In the genomic region with DNA sequence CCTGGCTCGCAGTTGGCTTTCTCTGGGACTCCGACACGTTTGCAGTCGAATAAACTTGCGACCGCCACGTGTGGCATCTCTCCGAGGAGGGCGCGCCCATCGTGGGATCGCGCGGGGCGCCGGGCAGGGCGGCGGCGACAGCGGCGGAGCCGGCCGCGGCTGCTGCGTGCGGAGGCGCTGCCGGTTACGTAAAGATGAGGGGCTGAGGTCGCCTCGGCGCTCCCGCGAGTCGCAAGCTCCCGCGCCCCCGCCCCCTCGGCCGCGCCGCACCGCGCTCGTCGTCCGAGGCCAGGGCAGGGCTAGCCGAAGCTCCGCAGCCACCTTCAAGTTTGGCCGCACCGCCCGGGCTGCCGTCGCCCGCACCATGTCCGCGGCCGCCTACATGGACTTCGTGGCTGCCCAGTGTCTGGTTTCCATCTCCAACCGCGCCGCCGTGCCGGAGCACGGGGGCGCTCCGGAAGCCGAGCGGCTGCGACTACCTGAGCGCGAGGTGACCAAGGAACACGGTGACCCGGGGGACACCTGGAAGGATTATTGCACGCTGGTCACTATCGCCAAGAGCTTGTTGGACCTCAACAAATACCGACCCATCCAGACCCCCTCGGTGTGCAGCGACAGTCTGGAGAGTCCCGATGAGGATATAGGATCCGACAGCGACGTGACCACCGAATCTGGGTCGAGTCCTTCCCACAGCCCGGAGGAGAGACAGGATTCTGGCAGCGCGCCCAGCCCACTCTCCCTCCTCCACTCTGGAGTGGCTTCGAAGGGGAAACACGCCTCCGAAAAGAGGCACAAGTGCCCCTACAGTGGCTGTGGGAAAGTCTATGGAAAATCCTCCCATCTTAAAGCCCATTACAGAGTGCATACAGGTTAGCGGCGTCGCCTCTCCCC, we compare ENCODE assay signal across 8 mouse cellular contexts. TPM values are rescaled to one million over a fixed set of nuclear protein-coding genes. Genes with fewer than 3 reads are reported as not detected.
DNase-seq lines count a peak whose midpoint lies in the region; ATAC-seq lines count a peak whose summit lies in the region.

No protein-coding gene starts in this region.

- ATAC-seq in intestine, embryonic 15.5 days = peak; percentile 11
- peak; percentile 0; the same call in 1 of the 2 replicates for ATAC-seq in megakaryocyte progenitor cell, adult 5-6 weeks (replicated peaks; ENCODE audit: poor library complexity)
- no peak for ATAC-seq in monocyte, adult 5-6 weeks (replicated peaks; ENCODE audit: insufficient number of reproducible peaks, low FRiP score, low TSS enrichment, poor library complexity, severe bottlenecking)

- peak; percentile 86 to 96 for DNase-seq in adrenal gland, adult (ENCODE audit: inconsistent age in 2 of 2, low spot score in 1 of 2)
- DNase-seq in embryo, embryonic 10 days (ENCODE audit: low spot score) = peak; percentile 30
- peak; percentile 81 for DNase-seq in gastrocnemius, postnatal 25 days
- DNase-seq in left cerebral cortex, postnatal 36 days (ENCODE audit: low spot score in 2 of 2) = peak; percentile 80
- peak; percentile 63 to 70 for DNase-seq in right cerebral cortex, postnatal 36 days (ENCODE audit: low spot score in 2 of 2)

- H3K36me3 ChIP-seq in intestine, embryonic 15.5 days = no peaks in the 10 kb centered on the region

- no peaks in the 10 kb centered on the region for H3K9me3 ChIP-seq in intestine, embryonic 15.5 days

- H3K27me3 ChIP-seq in intestine, embryonic 15.5 days (replicated peaks) = no peaks in the 10 kb centered on the region

- H3K4me3 ChIP-seq in intestine, embryonic 15.5 days (replicated peaks) = peak overlapping the region; percentile 61

- WGBS in intestine, embryonic 15.5 days = under 1% methylated on average over 89 of the region's 94 CpGs

- peak overlapping the region; percentile 91 for H3K27ac ChIP-seq in intestine, embryonic 15.5 days

- peaks cover 12% of the 10 kb centered on the region; the same call in 1 of the 2 replicates for H3K4me1 ChIP-seq in intestine, embryonic 15.5 days (replicated peaks)

- H3K4me2 ChIP-seq in intestine, embryonic 15.5 days (replicated peaks) = peak overlapping the region; percentile 96

- H3K9ac ChIP-seq in intestine, embryonic 15.5 days = peak overlapping the region; percentile 57

- intact Hi-C loops in left cerebral cortex, postnatal 36 days (cut with DNase I) = loop anchor here (2.0 kb wide), 1 partner anchor 73 kb away; no protein-coding TSS in a partner anchor

RNA-seq across cellular contexts. Expression of a gene that starts 0.6 kb away (rescaled TPM):
- total RNA-seq in gastrocnemius, postnatal 25 days (2021) = 100 to 1,000 TPM in 1 of 2 experiments, 10 to 100 TPM in 1; 98.1 to 101 TPM
- 3.9 and 4.6 TPM in 2 replicates for polyA plus RNA-seq in intestine, embryonic 15.5 days (2015; fragmentation: Nextera tagmentation; extraction: Ambion mirVana)
- 100 to 1,000 TPM; 205 to 209 TPM for total RNA-seq in left cerebral cortex, postnatal 36 days (2021)
- total RNA-seq in megakaryocyte progenitor cell, adult 5-6 weeks (2015) = 19.0 and 20.1 TPM in 2 replicates
- 13.3 and 16.0 TPM in 2 replicates for total RNA-seq in megakaryocyte progenitor cell, adult 5-6 weeks (2017)
- 24.5 to 29.0 TPM (median 24.6 TPM) in 3 replicates for total RNA-seq in monocyte, adult 5-6 weeks (2017)

Comparison
In these comparisons a context has a peak if more than half of its experiments do, and no peak if none do; other contexts are left out.
1. DNase-seq: peak in every context shown above with its lines; median percentile 91 in adrenal gland, adult; 81 in gastrocnemius, postnatal 25 days; 80 in left cerebral cortex, postnatal 36 days; 66 in right cerebral cortex, postnatal 36 days; 30 in embryo, embryonic 10 days.